Mouse (Mus musculus): ENCODE measurements at regions not wholly inside any gene's neighbourhood (a gene's known extent, or its start where the extent isn't known, plus 50 kb on each side); places are given as distances from the start of the nearest gene placed in this dataset.
"Not testable (repeated sequence)": the region's sequence is repeated elsewhere in the genome, so short reads cannot be mapped to it uniquely, and the experiment has no call there.

- H3K4me3 ChIP-seq (ENCODE audit: low read depth, low read length) = no peak overlapping the region
- WGBS = 49% methylated on average over 5 of the region's 5 CpGs
- ATAC-seq = no peak
Measured at GRCm38 (mm10) chr13:83745961-83746360, 242.1 kb downstream of the Mef2c start.

GRCm38 (mm10) chr13:83747671-83748070 lies 243.8 kb downstream of the Mef2c start:
- Histone ChIP-seq H3K4me1 (ENCODE audit: control insufficient read depth, insufficient read depth, low read length) (peaks cover 23% of the 10 kb centered on the region), H3K4me3 (ENCODE audit: low read depth, low read length) (no peak overlapping the region), H3K27ac (ENCODE audit: low read length) (peak overlapping the region; percentile 69; the same call in 1 of the 2 replicates), H3K27me3 (ENCODE audit: control insufficient read depth, insufficient read depth, low read depth, low read length) (no peaks in the 10 kb centered on the region), H3K36me3 (ENCODE audit: control insufficient read depth, insufficient read depth, low read length) (no peaks in the 10 kb centered on the region), H3K4me2 (ENCODE audit: low read length) (no peak overlapping the region), H3K9me3 (replicated peaks; ENCODE audit: control insufficient read depth, low read length, poor library complexity, severe bottlenecking) (no peaks in the 10 kb centered on the region), H3K9ac (ENCODE audit: low read depth, low read length) (no peak overlapping the region)
- WGBS = 59% methylated on average over 3 of the region's 3 CpGs
- ATAC-seq = no peak

More at GRCm38 (mm10) chr13:83745961-83746360, 242.1 kb downstream of the Mef2c start:
- no peaks in the 10 kb centered on the region for H3K27me3 ChIP-seq (ENCODE audit: control insufficient read depth, insufficient read depth, low read depth, low read length)
- no peaks in the 10 kb centered on the region for H3K36me3 ChIP-seq (ENCODE audit: control insufficient read depth, insufficient read depth, low read length)
- peaks cover 26% of the 10 kb centered on the region for H3K4me1 ChIP-seq (ENCODE audit: control insufficient read depth, insufficient read depth, low read length)
- peak overlapping the region; percentile 75 for H3K4me2 ChIP-seq (ENCODE audit: low read length)
- H3K27ac ChIP-seq (ENCODE audit: low read length) = peak overlapping the region; percentile 98
- H3K9me3 ChIP-seq (replicated peaks; ENCODE audit: control insufficient read depth, low read length, poor library complexity, severe bottlenecking) = no peaks in the 10 kb centered on the region
- H3K9ac ChIP-seq (ENCODE audit: low read depth, low read length) = no peak overlapping the region

- Histone ChIP-seq H3K27ac (ENCODE audit: low read length) (peak overlapping the region; percentile 86), H3K4me1 (ENCODE audit: control insufficient read depth, insufficient read depth, low read length) (peaks cover 15% of the 10 kb centered on the region), H3K4me3 (ENCODE audit: low read depth, low read length) (no peak overlapping the region), H3K27me3 (ENCODE audit: control insufficient read depth, insufficient read depth, low read depth, low read length) (no peaks in the 10 kb centered on the region), H3K9ac (ENCODE audit: low read depth, low read length) (0 out of 2 replicates have a peak overlapping the region, but pooled peaks have one; percentile 20), H3K36me3 (ENCODE audit: control insufficient read depth, insufficient read depth, low read length) (no peaks in the 10 kb centered on the region), H3K9me3 (replicated peaks; ENCODE audit: control insufficient read depth, low read length, poor library complexity, severe bottlenecking) (no peaks in the 10 kb centered on the region), H3K4me2 (ENCODE audit: low read length) (peak overlapping the region; percentile 36)
- no peak for ATAC-seq
- 37% methylated on average over 8 of the region's 8 CpGs for WGBS
Measured at GRCm38 (mm10) chr13:83749376-83750150, 245.7 kb downstream of the Mef2c start.

GRCm38 (mm10) chr13:83750437-83750836 lies 246.6 kb downstream of the Mef2c start:
- Histone ChIP-seq H3K27me3 (ENCODE audit: control insufficient read depth, insufficient read depth, low read depth, low read length) (no peaks in the 10 kb centered on the region), H3K9ac (ENCODE audit: low read depth, low read length) (no peak overlapping the region), H3K9me3 (replicated peaks; ENCODE audit: control insufficient read depth, low read length, poor library complexity, severe bottlenecking) (no peaks in the 10 kb centered on the region), H3K4me2 (ENCODE audit: low read length) (no peak overlapping the region), H3K36me3 (ENCODE audit: control insufficient read depth, insufficient read depth, low read length) (no peaks in the 10 kb centered on the region), H3K27ac (ENCODE audit: low read length) (peak overlapping the region; percentile 76), H3K4me3 (ENCODE audit: low read depth, low read length) (no peak overlapping the region), H3K4me1 (ENCODE audit: control insufficient read depth, insufficient read depth, low read length) (peaks cover 11% of the 10 kb centered on the region)
- 49% methylated on average over 4 of the region's 4 CpGs for WGBS
- no peak for ATAC-seq

GRCm38 (mm10) chr13:83760387-83761170 lies 256.7 kb downstream of the Mef2c start:
- H3K9ac ChIP-seq (ENCODE audit: low read depth, low read length) = no peak overlapping the region
- H3K4me1 ChIP-seq (ENCODE audit: control insufficient read depth, insufficient read depth, low read length) = no peaks in the 10 kb centered on the region
- H3K36me3 ChIP-seq (ENCODE audit: control insufficient read depth, insufficient read depth, low read length) = no peaks in the 10 kb centered on the region
- H3K4me2 ChIP-seq (ENCODE audit: low read length) = no peak overlapping the region
- no peak overlapping the region for H3K4me3 ChIP-seq (ENCODE audit: low read depth, low read length)
- 80% methylated on average over 14 of the region's 14 CpGs for WGBS
- ATAC-seq = no peak
- H3K27me3 ChIP-seq (ENCODE audit: control insufficient read depth, insufficient read depth, low read depth, low read length) = no peaks in the 10 kb centered on the region
- H3K9me3 ChIP-seq (replicated peaks; ENCODE audit: control insufficient read depth, low read length, poor library complexity, severe bottlenecking) = no peaks in the 10 kb centered on the region
- peak overlapping the region; percentile 5; the same call in 1 of the 2 replicates for H3K27ac ChIP-seq (ENCODE audit: low read length)

GRCm38 (mm10) chr13:83762484-83762883 lies 258.6 kb downstream of the Mef2c start:
- Histone ChIP-seq H3K9me3 (replicated peaks; ENCODE audit: control insufficient read depth, low read length, poor library complexity, severe bottlenecking) (no peaks in the 10 kb centered on the region), H3K4me3 (ENCODE audit: low read depth, low read length) (no peak overlapping the region), H3K36me3 (ENCODE audit: control insufficient read depth, insufficient read depth, low read length) (no peaks in the 10 kb centered on the region), H3K4me2 (ENCODE audit: low read length) (no peak overlapping the region), H3K27ac (ENCODE audit: low read length) (no peak overlapping the region), H3K9ac (ENCODE audit: low read depth, low read length) (no peak overlapping the region), H3K27me3 (ENCODE audit: control insufficient read depth, insufficient read depth, low read depth, low read length) (no peaks in the 10 kb centered on the region), H3K4me1 (ENCODE audit: control insufficient read depth, insufficient read depth, low read length) (no peaks in the 10 kb centered on the region)
- WGBS = 78% methylated on average over 1 of the region's 1 CpGs
- no peak for ATAC-seq

GRCm38 (mm10) chr13:83763288-83763687 lies 259.5 kb downstream of the Mef2c start:
- H3K4me1 ChIP-seq (ENCODE audit: control insufficient read depth, insufficient read depth, low read length); ATAC-seq; H3K9ac ChIP-seq (ENCODE audit: low read depth, low read length); H3K27ac ChIP-seq (ENCODE audit: low read length); H3K4me2 ChIP-seq (ENCODE audit: low read length); H3K9me3 ChIP-seq (replicated peaks; ENCODE audit: control insufficient read depth, low read length, poor library complexity, severe bottlenecking); H3K27me3 ChIP-seq (ENCODE audit: control insufficient read depth, insufficient read depth, low read depth, low read length); H3K36me3 ChIP-seq (ENCODE audit: control insufficient read depth, insufficient read depth, low read length); H3K4me3 ChIP-seq (ENCODE audit: low read depth, low read length): not testable (repeated sequence)
- WGBS = 59% methylated on average over 5 of the region's 5 CpGs

GRCm38 (mm10) chr13:83785643-83786042 lies 281.8 kb downstream of the Mef2c start:
- no peaks in the 10 kb centered on the region for H3K36me3 ChIP-seq (ENCODE audit: control insufficient read depth, insufficient read depth, low read length)
- H3K4me3 ChIP-seq (ENCODE audit: low read depth, low read length) = no peak overlapping the region
- no peak overlapping the region for H3K9ac ChIP-seq (ENCODE audit: low read depth, low read length)
- no peak overlapping the region for H3K4me2 ChIP-seq (ENCODE audit: low read length)
- H3K4me1 ChIP-seq (ENCODE audit: control insufficient read depth, insufficient read depth, low read length) = no peaks in the 10 kb centered on the region
- H3K27ac ChIP-seq (ENCODE audit: low read length) = no peak overlapping the region
- H3K27me3 ChIP-seq (ENCODE audit: control insufficient read depth, insufficient read depth, low read depth, low read length) = no peaks in the 10 kb centered on the region
- no peaks in the 10 kb centered on the region for H3K9me3 ChIP-seq (replicated peaks; ENCODE audit: control insufficient read depth, low read length, poor library complexity, severe bottlenecking)
- ATAC-seq = no peak

GRCm38 (mm10) chr13:83809535-83809934 lies 305.7 kb downstream of the Mef2c start:
- Histone ChIP-seq H3K4me3 (ENCODE audit: low read depth, low read length) (no peak overlapping the region), H3K9me3 (replicated peaks; ENCODE audit: control insufficient read depth, low read length, poor library complexity, severe bottlenecking) (no peaks in the 10 kb centered on the region), H3K27me3 (ENCODE audit: control insufficient read depth, insufficient read depth, low read depth, low read length) (no peaks in the 10 kb centered on the region), H3K27ac (ENCODE audit: low read length) (no peak overlapping the region), H3K4me1 (ENCODE audit: control insufficient read depth, insufficient read depth, low read length) (no peaks in the 10 kb centered on the region), H3K36me3 (ENCODE audit: control insufficient read depth, insufficient read depth, low read length) (no peaks in the 10 kb centered on the region), H3K9ac (ENCODE audit: low read depth, low read length) (no peak overlapping the region), H3K4me2 (ENCODE audit: low read length) (no peak overlapping the region)
- no peak for ATAC-seq
- 89% methylated on average over 1 of the region's 1 CpGs for WGBS

Data from midbrain, embryonic 16.5 days (tissue).